Mouse (Mus musculus): Measurements from ENCODE around the gene Rasal2. TPM values are rescaled to one million over a fixed set of nuclear protein-coding genes. Genes with fewer than 3 reads are reported as not detected.

The Rasal2 gene
- polyA plus RNA-seq, 1 experiment from 2014 or later = 15.3 TPM

GRCm38 (mm10) chr1:157092622-157093021 is 319.8 kb downstream of the Rasal2 start:
- H3K4me3 ChIP-seq (ENCODE audit: low read depth, low read length) = no peak overlapping the region
- H3K4me2 ChIP-seq (replicated peaks; ENCODE audit: low read depth, low read length) = no peak overlapping the region
- ATAC-seq = peak; percentile 32; the same call in 1 of the 2 replicates

DNA sequence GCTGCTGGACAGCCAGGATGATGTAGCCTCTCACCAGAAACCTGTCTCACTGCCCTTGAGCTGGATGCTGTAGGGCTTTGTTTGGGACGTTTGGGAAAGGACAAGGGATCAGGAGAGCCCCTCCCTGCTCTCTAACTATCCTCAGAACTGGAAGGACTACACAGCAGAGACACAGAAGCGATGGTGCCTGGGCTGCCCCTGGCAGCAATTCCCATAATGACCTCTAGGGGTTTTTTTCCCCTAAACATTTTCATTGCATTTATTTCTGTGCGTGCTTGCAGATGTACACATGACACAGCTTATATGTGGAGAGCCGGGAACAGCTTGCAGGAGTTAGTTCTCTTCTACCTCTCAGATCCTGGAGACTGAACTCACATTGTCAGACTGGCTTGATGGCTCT is 320.3 kb downstream of the Rasal2 start:
- Histone ChIP-seq H3K9ac (replicated peaks; ENCODE audit: low read depth) (no peak overlapping the region), H3K27me3 (replicated peaks; ENCODE audit: insufficient read depth, low read length) (no peaks in the 10 kb centered on the region), H3K4me3 (ENCODE audit: low read depth, low read length) (no peak overlapping the region), H3K9me3 (ENCODE audit: low read length) (no peaks in the 10 kb centered on the region), H3K4me1 (ENCODE audit: insufficient read depth, low read depth, low read length) (no peaks in the 10 kb centered on the region), H3K27ac (ENCODE audit: low read length) (no peak overlapping the region), H3K36me3 (ENCODE audit: insufficient read depth, low read length) (no peaks in the 10 kb centered on the region), H3K4me2 (replicated peaks; ENCODE audit: low read depth, low read length) (no peak overlapping the region)
- DNase-seq (ENCODE audit: low spot score) = no peak
- 56% methylated on average over 4 of the region's 4 CpGs for WGBS
- ATAC-seq = no peak
- peak; percentile 47 for TF ChIP-seq CTCF (IDR thresholded peaks at IDR 0.05)
- no peak for TF ChIP-seq EP300 (IDR thresholded peaks at IDR 0.05)

More at GRCm38 (mm10) chr1:157092622-157093021, 319.8 kb downstream of the Rasal2 start:
- no peaks in the 10 kb centered on the region for H3K36me3 ChIP-seq (ENCODE audit: insufficient read depth, low read length)
- no peaks in the 10 kb centered on the region for H3K4me1 ChIP-seq (ENCODE audit: insufficient read depth, low read depth, low read length)
- H3K27ac ChIP-seq (ENCODE audit: low read length) = no peak overlapping the region
- no peak for DNase-seq (ENCODE audit: low spot score)
- no peaks in the 10 kb centered on the region for H3K27me3 ChIP-seq (replicated peaks; ENCODE audit: insufficient read depth, low read length)
- TF ChIP-seq CTCF (IDR thresholded peaks at IDR 0.05) = no peak
- no peak for TF ChIP-seq EP300 (IDR thresholded peaks at IDR 0.05)
- WGBS = 70% methylated on average over 1 of the region's 1 CpGs
- H3K9ac ChIP-seq (replicated peaks; ENCODE audit: low read depth) = no peak overlapping the region
- no peaks in the 10 kb centered on the region for H3K9me3 ChIP-seq (ENCODE audit: low read length)

- TF ChIP-seq CTCF (IDR thresholded peaks at IDR 0.05) (no peak), EP300 (IDR thresholded peaks at IDR 0.05) (no peak)
- no peak overlapping the region for H3K9ac ChIP-seq (replicated peaks; ENCODE audit: low read depth)
- DNase-seq (ENCODE audit: low spot score) (no peak), ATAC-seq (peak; percentile 28; the same call in 1 of the 2 replicates)
- whole genome bisulfite sequencing = 62% methylated on average over 3 of the region's 3 CpGs
- H3K27ac ChIP-seq (ENCODE audit: low read length) = no peak overlapping the region
- H3K36me3 ChIP-seq (ENCODE audit: insufficient read depth, low read length) = no peaks in the 10 kb centered on the region
- no peaks in the 10 kb centered on the region for H3K4me1 ChIP-seq (ENCODE audit: insufficient read depth, low read depth, low read length)
- H3K4me3 ChIP-seq (ENCODE audit: low read depth, low read length) = no peak overlapping the region
- no peaks in the 10 kb centered on the region for H3K27me3 ChIP-seq (replicated peaks; ENCODE audit: insufficient read depth, low read length)
- no peak overlapping the region for H3K4me2 ChIP-seq (replicated peaks; ENCODE audit: low read depth, low read length)
- H3K9me3 ChIP-seq (ENCODE audit: low read length) = no peaks in the 10 kb centered on the region
Observed at GRCm38 (mm10) chr1:157090835-157091234, 321.6 kb downstream of the Rasal2 start.

DNA sequence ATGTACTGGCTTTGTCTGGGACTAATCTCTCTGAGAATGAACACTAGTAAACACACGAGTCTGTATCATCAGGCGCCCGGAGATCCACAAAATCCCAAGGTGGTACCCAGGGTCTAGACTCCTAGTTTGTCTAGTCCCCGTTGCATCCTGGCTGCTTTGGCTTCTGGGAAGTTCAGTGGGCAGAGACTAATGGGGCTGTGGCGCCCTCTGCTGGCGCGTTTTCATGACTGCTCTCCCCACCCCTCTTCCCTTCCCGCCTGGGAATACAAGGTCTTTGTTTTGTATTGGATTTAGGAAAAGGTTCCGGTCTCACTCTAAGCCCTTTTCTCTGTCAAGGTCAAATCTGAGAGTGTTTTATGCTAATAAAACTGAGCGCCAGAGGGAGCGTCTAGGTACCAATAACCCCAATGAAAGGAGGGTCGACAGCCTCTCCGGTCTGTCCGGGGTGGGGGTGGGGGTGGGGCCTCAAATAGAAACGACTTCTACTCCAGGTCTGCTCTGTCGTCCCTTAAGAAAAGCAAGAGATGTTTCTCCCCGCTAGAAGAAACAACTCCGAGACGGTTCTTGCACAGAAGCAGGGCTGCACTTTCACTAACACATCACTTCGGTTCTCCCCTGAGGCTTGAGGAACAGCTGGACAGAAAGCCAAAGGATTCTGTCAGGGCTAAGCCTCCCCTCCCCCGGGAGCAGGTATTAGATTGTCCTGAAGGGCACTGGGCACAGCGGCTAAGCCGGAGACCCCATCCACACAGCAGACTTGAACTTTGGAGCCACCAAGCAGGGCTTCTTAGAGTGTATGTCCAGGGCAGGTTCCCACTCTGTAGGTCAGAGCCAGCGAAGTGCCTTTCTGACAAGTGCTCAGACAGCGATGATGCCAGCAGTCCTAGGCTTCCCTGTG is 326.0 kb downstream of the Rasal2 start:
- TF ChIP-seq EP300 (IDR thresholded peaks at IDR 0.05) = no peak
- peak; percentile 87 for TF ChIP-seq CTCF (IDR thresholded peaks at IDR 0.05)
- Histone ChIP-seq H3K4me3 (ENCODE audit: low read depth, low read length) (peak overlapping the region; percentile 26), H3K9ac (replicated peaks; ENCODE audit: low read depth) (peak overlapping the region; percentile 6; the same call in 1 of the 2 replicates), H3K4me2 (replicated peaks; ENCODE audit: low read depth, low read length) (peak overlapping the region; percentile 56), H3K27ac (ENCODE audit: low read length) (no peak overlapping the region), H3K4me1 (ENCODE audit: insufficient read depth, low read depth, low read length) (no peaks in the 10 kb centered on the region), H3K27me3 (replicated peaks; ENCODE audit: insufficient read depth, low read length) (no peaks in the 10 kb centered on the region), H3K36me3 (ENCODE audit: insufficient read depth, low read length) (no peaks in the 10 kb centered on the region), H3K9me3 (ENCODE audit: low read length) (no peaks in the 10 kb centered on the region)
- WGBS = 8% methylated on average over 25 of the region's 25 CpGs
- peak; percentile 67 for ATAC-seq
- peak; percentile 74 for DNase-seq (ENCODE audit: low spot score)

Other genes starting within 250 kb of the Rasal2 start
- gene Cryzl2, start 46.0 kb upstream of the Rasal2 start, polyA plus RNA-seq (2015; fragmentation: Nextera tagmentation; extraction: Ambion mirVana) = 9.4 and 9.8 TPM in 2 replicates
- 0.87 and 1.2 TPM in 2 replicates for gene Sec16b, start 94.1 kb upstream of the Rasal2 start, polyA plus RNA-seq (2015; fragmentation: Nextera tagmentation; extraction: Ambion mirVana)